Mouse (Mus musculus) hindbrain, embryonic 13.5 days (tissue): ENCODE results near the gene Hist1h4d. TPM values are rescaled to one million over a fixed set of nuclear protein-coding genes. Genes with fewer than 3 reads are reported as not detected.
"Not testable (repeated sequence)": the region's sequence is repeated elsewhere in the genome, so short reads cannot be mapped to it uniquely, and the experiment has no call there.

Experiments used
- ATAC-seq: fragments of 200-750 bp; cut with Nextera tagmentation; 2 replicates; pipeline ENCODE4 v1.8.0; 2017; ENCODE audit warnings: moderate TSS enrichment; ENCODE audit not compliant: low FRiP score
- H3K27ac ChIP-seq: fragments of 300-500 bp; sonication (generic); 2 replicates; pipeline ENCODE4 v1.5.1; 2015; ENCODE audit warnings: inconsistent platforms, mild to moderate bottlenecking, moderate library complexity
- H3K27me3 ChIP-seq: fragments of 300-500 bp; sonication (generic); 2 replicates; pipeline ENCODE4 v1.6.1; 2015; ENCODE audit warnings: mild to moderate bottlenecking, inconsistent platforms
- H3K36me3 ChIP-seq: fragments of 300-500 bp; sonication (generic); 2 replicates; pipeline ENCODE4 v1.6.1; 2015; ENCODE audit warnings: mild to moderate bottlenecking, inconsistent platforms
- H3K4me1 ChIP-seq: fragments of 300-500 bp; sonication (generic); replicated peaks from 2 replicates; pipeline ENCODE4 v1.6.1; 2015; ENCODE audit warnings: inconsistent platforms
- H3K4me2 ChIP-seq: fragments of 300-500 bp; sonication (generic); 2 replicates; pipeline ENCODE4 v1.6.1; 2015; ENCODE audit warnings: inconsistent platforms, mild to moderate bottlenecking, moderate library complexity
- H3K4me3 ChIP-seq: fragments of 300-500 bp; sonication (generic); 2 replicates; pipeline ENCODE4 v1.5.1; 2015; ENCODE audit warnings: mild to moderate bottlenecking, inconsistent platforms
- H3K9ac ChIP-seq: fragments of 300-500 bp; sonication (generic); 2 replicates; pipeline ENCODE4 v1.6.1; 2015; ENCODE audit warnings: mild to moderate bottlenecking, inconsistent platforms
- H3K9me3 ChIP-seq: fragments of 300-500 bp; sonication (generic); 2 replicates; pipeline ENCODE4 v1.6.1; 2016; ENCODE audit warnings: inconsistent platforms
- WGBS: fragments of 180-500 bp; shearing (Covaris S2); methylation state at CpG from one replicate; pipeline ENCODE4 v1.1.7; 2015; 5-methylcytosine and 5-hydroxymethylcytosine counted together
- microRNA-seq: library from miRNA; unstranded; fragments of <30 nt; microRNA quantifications from one replicate; pipeline ENCODE4, GENCODE M21; 2016
- polyA plus RNA-seq: library from polyadenylated mRNA; unstranded; fragments of >200 nt; fragmentation: Nextera tagmentation; extraction: Ambion mirVana; gene quantifications from 2 replicates; pipeline ENCODE4 v1.2.1, GENCODE M21; 2015

The Hist1h4d gene
- polyA plus RNA-seq, 1 experiment from 2014 or later = 52.6 TPM

DNA sequence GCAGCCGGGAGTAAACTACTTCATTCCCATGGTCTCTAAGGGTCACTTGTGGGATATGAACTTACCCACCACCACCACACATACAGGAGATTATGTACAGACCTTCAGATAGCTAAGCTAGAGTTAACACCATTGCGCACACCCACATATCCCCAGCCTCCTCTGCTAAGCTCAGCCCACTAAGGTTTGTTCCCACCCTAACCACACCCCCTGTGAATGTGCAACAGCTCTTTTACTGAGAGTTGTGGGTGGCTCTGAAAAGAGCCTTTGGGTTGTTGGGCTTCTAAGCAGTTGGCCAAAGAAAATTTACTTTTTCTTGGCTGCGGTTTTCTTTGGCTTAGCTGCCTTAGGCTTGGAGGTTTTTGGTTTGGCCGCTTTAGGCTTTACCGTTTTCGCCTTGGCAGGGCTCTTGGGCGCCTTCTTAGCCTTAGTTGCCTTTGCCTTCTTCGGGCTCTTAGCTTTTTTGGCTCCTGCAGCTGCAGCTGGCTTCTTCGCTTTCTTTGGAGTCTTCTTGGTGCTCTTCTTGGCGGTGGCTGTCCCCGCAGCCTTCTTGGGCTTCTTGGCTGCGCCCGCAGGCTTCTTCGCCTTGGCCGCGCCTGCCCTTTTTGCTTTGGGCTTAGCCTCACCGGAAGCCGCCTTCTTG lies 40.3 kb downstream of the Hist1h4d start:
- Histone ChIP-seq H3K27me3 (no peaks in the 10 kb centered on the region), H3K27ac (peak overlapping the region; percentile 96)

DNA sequence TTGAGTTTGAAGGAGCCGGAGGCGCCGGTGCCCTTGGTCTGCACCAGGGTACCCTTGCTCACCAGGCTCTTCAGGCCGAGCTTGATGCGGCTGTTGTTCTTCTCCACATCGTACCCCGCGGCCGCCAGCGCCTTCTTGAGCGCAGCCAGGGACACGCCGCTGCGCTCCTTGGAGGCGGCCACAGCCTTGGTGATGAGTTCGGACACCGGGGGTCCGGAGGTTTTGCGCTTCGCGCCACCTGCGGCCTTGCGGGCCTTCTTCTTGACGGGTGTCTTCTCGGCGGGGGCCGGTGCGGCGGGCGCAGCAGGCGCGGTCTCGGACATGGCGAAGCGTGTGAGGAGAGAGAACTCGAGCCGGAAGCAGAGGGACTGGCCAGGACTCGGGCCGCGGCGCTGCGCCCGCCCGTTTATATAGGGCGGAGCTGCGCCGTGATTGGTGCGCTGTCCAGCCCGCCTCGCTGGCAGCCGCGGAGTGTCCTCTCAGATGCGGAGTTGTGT lies 40.8 kb downstream of the Hist1h4d start, which contains the start of gene Hist1h1e:
TSS of gene Hist1h1e (minus strand) at position 384 of the 497 bp plus-strand sequence.
- ATAC-seq = peak; percentile 93
- Histone ChIP-seq H3K4me1 (peaks cover 15% of the 10 kb centered on the region), H3K4me2 (peak within 1 kb of the TSS; percentile 99), H3K4me3 (peak within 1 kb of the TSS; percentile 63), H3K9ac (peak within 1 kb of the TSS; percentile 88), H3K27ac (peak within 1 kb of the TSS; percentile 96)
- not testable (repeated sequence) for H3K36me3 ChIP-seq, H3K27me3 ChIP-seq, H3K9me3 ChIP-seq
- WGBS = under 1% methylated on average over 53 of the region's 53 CpGs

More for the DNA sequence above, 40.3 kb downstream of the Hist1h4d start:
- Histone ChIP-seq H3K36me3 (no peaks in the 10 kb centered on the region), H3K4me3 (peak overlapping the region; percentile 63), H3K9ac (peak overlapping the region; percentile 88), H3K4me2 (peak overlapping the region; percentile 99), H3K4me1 (peaks cover 15% of the 10 kb centered on the region), H3K9me3 (no peaks in the 10 kb centered on the region)
- under 1% methylated on average over 18 of the region's 18 CpGs for WGBS
- ATAC-seq = peak; percentile 86

DNA sequence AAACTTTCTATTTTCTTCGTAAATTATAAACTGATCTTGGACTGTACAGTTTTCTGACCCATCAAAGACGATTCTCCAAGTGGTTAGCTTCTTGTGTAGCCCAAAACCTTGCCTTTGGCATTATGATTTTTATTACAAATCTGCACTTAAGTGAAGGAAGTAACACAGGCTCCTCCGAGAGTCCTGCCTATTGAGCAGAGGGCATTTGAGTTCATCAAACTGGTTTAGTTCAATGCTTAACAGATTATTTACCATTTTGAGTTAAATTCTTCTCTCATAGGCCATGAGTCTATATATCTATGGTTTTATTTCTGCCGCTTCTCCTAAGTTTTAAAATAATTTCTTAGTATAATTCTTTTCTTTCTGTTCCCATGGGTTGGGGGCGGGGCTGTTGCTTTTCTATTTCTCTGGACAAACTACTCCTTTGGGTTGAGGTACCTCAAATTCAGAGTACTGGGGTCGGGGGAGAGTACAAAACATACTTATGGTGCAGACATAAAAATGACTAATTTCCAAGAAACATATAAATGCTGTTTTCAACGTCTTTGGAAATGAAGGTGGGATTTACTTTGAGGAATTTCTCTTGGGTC lies 41.6 kb downstream of the Hist1h4d start:
- Histone ChIP-seq H3K4me2 (peak overlapping the region; percentile 99), H3K9me3 (no peaks in the 10 kb centered on the region), H3K4me3 (peak overlapping the region; percentile 63), H3K27ac (peak overlapping the region; percentile 96), H3K4me1 (peaks cover 15% of the 10 kb centered on the region), H3K9ac (peak overlapping the region; percentile 88), H3K27me3 (no peaks in the 10 kb centered on the region), H3K36me3 (no peaks in the 10 kb centered on the region)
- no peak for ATAC-seq
- WGBS = 30% methylated on average over 7 of the region's 7 CpGs

DNA sequence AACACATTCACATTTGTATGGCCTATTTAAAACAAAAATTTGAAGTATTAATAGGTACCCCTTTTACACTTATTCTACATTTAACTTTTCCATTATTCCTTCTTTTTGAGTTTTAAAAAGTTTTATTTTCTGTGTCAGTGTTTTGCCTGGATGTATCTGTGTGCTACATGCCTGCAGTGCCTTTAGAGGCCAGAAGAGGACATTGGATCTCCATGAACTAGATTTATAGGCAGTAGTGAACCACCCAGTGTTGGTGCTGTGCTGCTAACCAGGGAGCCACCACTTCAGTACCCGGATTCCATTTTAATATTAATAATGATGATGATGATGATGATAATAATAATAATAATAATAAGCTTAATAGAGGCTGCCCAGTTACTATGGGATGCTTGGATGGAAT lies 49.3 kb downstream of the Hist1h4d start:
- WGBS = 38% methylated on average over 1 of the region's 1 CpGs
- no peak for ATAC-seq
- Histone ChIP-seq H3K27ac (no peak overlapping the region), H3K4me1 (no peaks in the 10 kb centered on the region), H3K27me3 (no peaks in the 10 kb centered on the region), H3K36me3 (no peaks in the 10 kb centered on the region), H3K9ac (no peak overlapping the region), H3K4me2 (no peak overlapping the region), H3K9me3 (no peaks in the 10 kb centered on the region), H3K4me3 (no peak overlapping the region)

Small RNA genes within 50 kb of the gene (microRNA-seq; reads per million reads assigned to microRNA genes)
- gene Gm44297 = not detected
- gene Gm44359 = not detected
- gene Gm44394 = not detected

Other genes starting within 250 kb of the Hist1h4d start
- gene Zfp322a, start 212.4 kb upstream of the Hist1h4d start, polyA plus RNA-seq = 54.5 and 58.1 TPM in 2 replicates
- gene Abt1, start 157.7 kb upstream of the Hist1h4d start, polyA plus RNA-seq = 9.9 and 10.2 TPM in 2 replicates
- gene Btn1a1, start 115.7 kb upstream of the Hist1h4d start, polyA plus RNA-seq = 0.06 TPM in 1 of 2 replicates, not detected in the other
- gene Btn2a2, start 92.7 kb upstream of the Hist1h4d start, polyA plus RNA-seq = 0.12 TPM in 1 of 2 replicates, not detected in the other
- gene Hist1h4h, start 50.5 kb upstream of the Hist1h4d start, polyA plus RNA-seq = 4.2 and 5.7 TPM in 2 replicates
- gene Hist1h2af, start 47.7 kb upstream of the Hist1h4d start, polyA plus RNA-seq = 2.4 TPM in 1 of 2 replicates, not detected in the other
- 1.8 and 3.0 TPM in 2 replicates for gene Hist1h3g, start 46.2 kb upstream of the Hist1h4d start, polyA plus RNA-seq
- gene Hist1h2bh, start 38.2 kb upstream of the Hist1h4d start, polyA plus RNA-seq = 0.29 TPM in 1 of 2 replicates, not detected in the other
- 0.38 TPM in 1 of 2 replicates, not detected in the other for gene Hist1h3f, start 37.5 kb upstream of the Hist1h4d start, polyA plus RNA-seq
- gene Hist1h4f, start 29.9 kb upstream of the Hist1h4d start, polyA plus RNA-seq = 0.83 TPM in 1 of 2 replicates, not detected in the other
- gene Hist1h1d, start 28.3 kb upstream of the Hist1h4d start, polyA plus RNA-seq = 0.10 and 0.16 TPM in 2 replicates
- 2.1 and 2.8 TPM in 2 replicates for gene Hist1h3e, start 19.2 kb upstream of the Hist1h4d start, polyA plus RNA-seq
- 26.4 and 29.3 TPM in 2 replicates for gene Hist1h2ae, start 10.4 kb upstream of the Hist1h4d start, polyA plus RNA-seq
- gene Hist1h2bg, start 10.2 kb upstream of the Hist1h4d start, polyA plus RNA-seq = 2.8 TPM in 2 replicates
- 1.2 and 3.0 TPM in 2 replicates for gene Hist1h2bf, start 7.4 kb upstream of the Hist1h4d start, polyA plus RNA-seq
- 0.61 and 2.7 TPM in 2 replicates for gene Hist1h2ad, start 7.2 kb upstream of the Hist1h4d start, polyA plus RNA-seq
- gene Hist1h3d, start 5.8 kb upstream of the Hist1h4d start, polyA plus RNA-seq = 1.6 and 2.7 TPM in 2 replicates
- gene Hist1h2be, start 39.5 kb downstream of the Hist1h4d start, polyA plus RNA-seq = 1.2 and 1.6 TPM in 2 replicates
- 7.9 and 8.8 TPM in 2 replicates for gene Hist1h1e, start 41.0 kb downstream of the Hist1h4d start, polyA plus RNA-seq
- 0.38 and 0.54 TPM in 2 replicates for gene Hist1h2ac, start 102.3 kb downstream of the Hist1h4d start, polyA plus RNA-seq
- gene Hist1h2bc, start 102.6 kb downstream of the Hist1h4d start, polyA plus RNA-seq = 17.8 and 23.1 TPM in 2 replicates
- not detected in 2 replicates for gene Hist1h1t, start 114.2 kb downstream of the Hist1h4d start, polyA plus RNA-seq
- 3.9 and 4.4 TPM in 2 replicates for gene Hist1h4c, start 116.9 kb downstream of the Hist1h4d start, polyA plus RNA-seq
- 5.4 and 5.6 TPM in 2 replicates for gene Hfe, start 129.3 kb downstream of the Hist1h4d start, polyA plus RNA-seq
- gene Hist1h1c, start 157.2 kb downstream of the Hist1h4d start, polyA plus RNA-seq = 8.8 and 9.7 TPM in 2 replicates
- gene Hist1h3c, start 164.0 kb downstream of the Hist1h4d start, polyA plus RNA-seq = 1.3 and 1.9 TPM in 2 replicates
- 0.86 and 1.7 TPM in 2 replicates for gene Hist1h2bb, start 165.1 kb downstream of the Hist1h4d start, polyA plus RNA-seq
- 10.5 and 12.7 TPM in 2 replicates for gene Hist1h2ab, start 169.5 kb downstream of the Hist1h4d start, polyA plus RNA-seq
- 4.2 and 4.4 TPM in 2 replicates for gene Hist1h3b, start 170.7 kb downstream of the Hist1h4d start, polyA plus RNA-seq
- 1.4 TPM in 1 of 2 replicates, not detected in the other for gene Hist1h4b, start 175.4 kb downstream of the Hist1h4d start, polyA plus RNA-seq
- gene Hist1h4a, start 179.6 kb downstream of the Hist1h4d start, polyA plus RNA-seq = not detected in 2 replicates
- 1.9 and 2.5 TPM in 2 replicates for gene Hist1h3a, start 180.8 kb downstream of the Hist1h4d start, polyA plus RNA-seq
- gene Hist1h1a, start 182.1 kb downstream of the Hist1h4d start, polyA plus RNA-seq = 0.56 and 1.2 TPM in 2 replicates
- gene Trim38, start 188.3 kb downstream of the Hist1h4d start, polyA plus RNA-seq = not detected in 2 replicates
- gene Slc17a2, start 225.4 kb downstream of the Hist1h4d start, polyA plus RNA-seq = not detected in 2 replicates